Mouse (Mus musculus): ENCODE results near the gene Mef2c. TPM values are rescaled to one million over a fixed set of nuclear protein-coding genes. Genes with fewer than 3 reads are reported as not detected.

Gene Mef2c
- polyA plus RNA-seq, 1 experiment from 2014 or later, result 16.8 TPM

DNA sequence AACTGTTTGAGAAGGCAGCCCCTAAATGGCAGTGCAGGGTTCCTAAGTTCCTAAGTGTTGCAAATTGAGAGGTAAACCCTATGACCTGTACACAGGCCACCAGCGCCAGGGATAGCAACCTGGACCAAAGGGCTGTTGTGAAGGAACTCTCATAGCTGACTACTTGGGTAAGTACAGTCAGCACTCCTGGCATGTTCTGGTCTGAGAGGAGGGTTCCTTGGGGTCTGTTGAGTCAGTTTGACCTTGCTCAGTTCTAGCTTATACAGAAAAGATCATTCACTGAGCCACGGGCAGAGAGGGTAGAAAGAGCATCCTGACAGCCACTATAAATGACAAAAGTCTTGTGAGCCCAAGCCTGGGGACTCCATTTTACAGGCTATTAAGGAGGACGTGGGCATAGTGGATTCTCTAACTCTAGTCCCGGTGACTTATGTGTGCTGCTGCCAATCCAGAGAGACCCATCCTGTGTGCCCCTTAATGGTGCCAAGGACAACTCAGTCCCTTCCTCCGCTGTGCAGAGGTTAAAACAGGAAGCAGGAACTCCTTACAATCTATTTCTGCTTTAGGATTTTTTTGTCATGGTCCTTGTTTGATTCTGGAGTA lies 209.0 kb downstream of the Mef2c start:
- H3K36me3 ChIP-seq (replicated peaks), result no peaks in the 10 kb centered on the region
- peak; percentile 17 for DNase-seq (ENCODE audit: extremely low spot score, low spot score)
- peak overlapping the region; percentile 100; the same call in 1 of the 2 replicates for H3K27ac ChIP-seq
- peaks cover 77% of the 10 kb centered on the region for H3K27me3 ChIP-seq (ENCODE audit: poor library complexity, severe bottlenecking)
- no peaks in the 10 kb centered on the region for H3K9me3 ChIP-seq
- 21% methylated on average over 5 of the region's 5 CpGs for WGBS
- H3K4me1 ChIP-seq, result peaks cover 35% of the 10 kb centered on the region
- H3K4me3 ChIP-seq, result peak overlapping the region; percentile 84; the same call in 1 of the 2 replicates

- H3K4me3 ChIP-seq, result peak overlapping the region; percentile 84
- WGBS, result 2% methylated on average over 19 of the region's 19 CpGs
- H3K4me1 ChIP-seq, result peaks cover 36% of the 10 kb centered on the region
- H3K9me3 ChIP-seq, result no peaks in the 10 kb centered on the region
- DNase-seq (ENCODE audit: extremely low spot score, low spot score), result peak; percentile 28
- peaks cover 86% of the 10 kb centered on the region for H3K27me3 ChIP-seq (ENCODE audit: poor library complexity, severe bottlenecking)
- no peaks in the 10 kb centered on the region for H3K36me3 ChIP-seq (replicated peaks)
- peak overlapping the region; percentile 100 for H3K27ac ChIP-seq
These were observed 209.9 kb downstream of the Mef2c start for GRCm38 (mm10) chr13:83713661-83714291.

- under 1% methylated on average over 22 of the region's 22 CpGs for WGBS
- Histone ChIP-seq H3K36me3 (replicated peaks) (no peaks in the 10 kb centered on the region), H3K27ac (peak overlapping the region; percentile 100), H3K27me3 (ENCODE audit: poor library complexity, severe bottlenecking) (peaks cover 95% of the 10 kb centered on the region), H3K9me3 (no peaks in the 10 kb centered on the region), H3K4me1 (peaks cover 36% of the 10 kb centered on the region), H3K4me3 (peak overlapping the region; percentile 84)
- DNase-seq (ENCODE audit: extremely low spot score, low spot score), result peak; percentile 90
These were observed 210.9 kb downstream of the Mef2c start for GRCm38 (mm10) chr13:83714466-83715307.

DNA sequence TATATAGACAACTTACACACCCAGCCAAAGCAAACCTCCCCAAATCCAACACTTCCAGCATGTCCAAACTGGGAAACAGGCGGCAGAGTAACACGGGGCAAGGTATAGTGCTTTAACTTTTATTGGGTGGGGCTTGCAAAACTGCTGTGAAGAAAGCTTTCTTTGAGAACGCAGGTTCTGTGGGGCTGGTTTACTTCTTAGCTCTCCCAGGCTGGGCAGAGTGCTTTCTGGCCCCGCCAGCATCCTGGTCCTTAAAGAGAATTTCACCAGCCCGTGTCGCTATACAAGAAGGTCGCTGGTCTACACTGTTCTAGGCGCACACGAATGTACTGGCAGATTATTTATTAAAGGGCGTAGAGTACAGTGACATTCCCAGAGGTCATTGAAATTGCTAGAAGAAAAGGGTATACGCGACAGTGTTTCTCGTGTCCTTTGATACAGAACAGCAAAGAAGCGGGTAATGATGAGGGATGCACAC lies 211.5 kb downstream of the Mef2c start:
- H3K4me3 ChIP-seq, result peak overlapping the region; percentile 84
- H3K4me1 ChIP-seq, result peaks cover 36% of the 10 kb centered on the region
- WGBS, result 2% methylated on average over 14 of the region's 14 CpGs
- no peak for DNase-seq (ENCODE audit: extremely low spot score, low spot score)
- no peaks in the 10 kb centered on the region for H3K36me3 ChIP-seq (replicated peaks)
- H3K9me3 ChIP-seq, result no peaks in the 10 kb centered on the region
- H3K27ac ChIP-seq, result peak overlapping the region; percentile 100
- peaks cover 100% of the 10 kb centered on the region for H3K27me3 ChIP-seq (ENCODE audit: poor library complexity, severe bottlenecking)

DNA sequence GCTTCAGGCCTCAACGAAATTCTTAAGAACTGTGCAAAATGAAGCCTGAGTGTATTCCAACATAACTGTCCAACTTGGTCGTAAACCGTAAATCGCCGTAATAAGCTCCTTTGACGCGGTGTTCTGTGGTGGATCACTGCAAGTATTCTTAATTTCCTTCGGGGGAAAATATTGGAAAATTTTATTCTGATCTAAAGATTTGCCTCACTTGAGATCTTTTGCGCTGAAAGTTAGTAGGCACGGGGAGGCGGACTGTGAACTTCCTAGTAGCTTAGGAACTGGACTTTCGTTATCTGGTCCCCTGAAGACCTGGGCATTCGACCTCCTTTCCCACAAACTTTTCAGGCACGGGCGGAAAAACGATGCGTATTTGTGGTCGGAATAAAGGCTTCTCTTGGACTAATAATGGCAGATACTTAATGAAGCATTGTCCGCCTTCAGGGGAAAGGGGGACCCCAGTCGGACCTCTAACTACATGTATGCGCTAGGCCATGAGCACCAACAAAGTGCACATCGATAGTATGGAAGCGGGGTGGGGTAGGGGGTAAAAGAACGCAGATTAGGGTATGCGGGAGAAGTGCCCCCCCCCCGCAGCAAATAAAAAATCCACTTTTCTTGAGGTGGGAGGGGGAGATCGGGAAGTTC lies 212.3 kb downstream of the Mef2c start:
- no peaks in the 10 kb centered on the region for H3K9me3 ChIP-seq
- peak overlapping the region; percentile 100 for H3K27ac ChIP-seq
- 2% methylated on average over 27 of the region's 27 CpGs for WGBS
- peaks cover 100% of the 10 kb centered on the region for H3K27me3 ChIP-seq (ENCODE audit: poor library complexity, severe bottlenecking)
- H3K4me1 ChIP-seq, result peaks cover 39% of the 10 kb centered on the region
- H3K36me3 ChIP-seq (replicated peaks), result no peaks in the 10 kb centered on the region
- DNase-seq (ENCODE audit: extremely low spot score, low spot score), result peak; percentile 38
- peak overlapping the region; percentile 84 for H3K4me3 ChIP-seq
